Mouse (Mus musculus): ENCODE measurements at regions not wholly inside any gene's neighbourhood (a gene's known extent, or its start where the extent isn't known, plus 50 kb on each side); places are given as distances from the start of the nearest gene placed in this dataset.
"Not testable (repeated sequence)": the region's sequence is repeated elsewhere in the genome, so short reads cannot be mapped to it uniquely, and the experiment has no call there.

- peak; percentile 43 for DNase-seq (ENCODE audit: low spot score)
Measured at GRCm38 (mm10) chr1:88752332-88752731, 50.3 kb upstream of the Arl4c start.

GRCm38 (mm10) chr1:88756658-88757057, 54.6 kb upstream of the Arl4c start:
- DNase-seq (ENCODE audit: low spot score) = peak; percentile 63

GRCm38 (mm10) chr1:88757162-88757561, 55.1 kb upstream of the Arl4c start:
- peak; percentile 43 for DNase-seq (ENCODE audit: low spot score)

- no peak for DNase-seq (ENCODE audit: low spot score)
Measured at GRCm38 (mm10) chr1:88757746-88758145, 55.7 kb upstream of the Arl4c start.

- DNase-seq (ENCODE audit: low spot score) = no peak
Measured at GRCm38 (mm10) chr1:88760643-88761042, 58.6 kb upstream of the Arl4c start.

GRCm38 (mm10) chr1:88761121-88761520, 59.1 kb upstream of the Arl4c start:
- no peak for DNase-seq (ENCODE audit: low spot score)

- DNase-seq (ENCODE audit: low spot score) = no peak
Measured at GRCm38 (mm10) chr1:88763725-88764364, 61.8 kb upstream of the Arl4c start.

- no peak for DNase-seq (ENCODE audit: low spot score)
Measured at GRCm38 (mm10) chr1:88764478-88764877, 62.5 kb upstream of the Arl4c start.

- DNase-seq (ENCODE audit: low spot score) = no peak
Measured at GRCm38 (mm10) chr1:88777009-88777408, 75.0 kb upstream of the Arl4c start.

GRCm38 (mm10) chr1:88780262-88780661, 78.2 kb upstream of the Arl4c start:
- no peak for DNase-seq (ENCODE audit: low spot score)

- DNase-seq (ENCODE audit: low spot score) = no peak
Measured at GRCm38 (mm10) chr1:88783083-88783482, 81.1 kb upstream of the Arl4c start.

- no peak for DNase-seq (ENCODE audit: low spot score)
Measured at GRCm38 (mm10) chr1:88784866-88785620, 83.0 kb upstream of the Arl4c start.

- DNase-seq (ENCODE audit: low spot score) = no peak
Measured at GRCm38 (mm10) chr1:88786066-88786465, 84.0 kb upstream of the Arl4c start.

GRCm38 (mm10) chr1:88790674-88791073, 88.7 kb upstream of the Arl4c start:
- DNase-seq (ENCODE audit: low spot score) = peak; percentile 8

- DNase-seq (ENCODE audit: low spot score) = peak; percentile 63
Measured at GRCm38 (mm10) chr1:88794926-88795325, 92.9 kb upstream of the Arl4c start.

GRCm38 (mm10) chr1:88798473-88798872, 96.5 kb upstream of the Arl4c start:
- DNase-seq (ENCODE audit: low spot score) = no peak

GRCm38 (mm10) chr1:88798874-88799273, 96.9 kb upstream of the Arl4c start:
- no peak for DNase-seq (ENCODE audit: low spot score)

GRCm38 (mm10) chr1:88799343-88799742, 97.3 kb upstream of the Arl4c start:
- no peak for DNase-seq (ENCODE audit: low spot score)

GRCm38 (mm10) chr1:88799789-88800188, 97.8 kb upstream of the Arl4c start:
- DNase-seq (ENCODE audit: low spot score) = no peak

GRCm38 (mm10) chr1:88800411-88800810, 98.4 kb upstream of the Arl4c start:
- no peak for DNase-seq (ENCODE audit: low spot score)

- not testable (repeated sequence) for DNase-seq (ENCODE audit: low spot score)
Measured at GRCm38 (mm10) chr1:88801151-88801550, 99.1 kb upstream of the Arl4c start.

- peak; percentile 56 for DNase-seq (ENCODE audit: low spot score)
Measured at GRCm38 (mm10) chr1:88806960-88807359, 104.9 kb upstream of the Arl4c start.

- no peak for DNase-seq (ENCODE audit: low spot score)
Measured at GRCm38 (mm10) chr1:88807901-88808300, 105.9 kb upstream of the Arl4c start.

GRCm38 (mm10) chr1:88808508-88808907, 106.5 kb upstream of the Arl4c start:
- DNase-seq (ENCODE audit: low spot score) = no peak

Data from layer of hippocampus, adult 11-12 months (tissue).